Mouse (Mus musculus) R1 (cell line): ENCODE data around the gene Rabgap1l.

Experiments used
- DNase-seq: peaks from one replicate; pipeline ENCODE4 v3.0.0-alpha.2; 2018; ENCODE audit warnings: low read depth, low spot score

Rabgap1l gene

GRCm38 (mm10) chr1:160194529-160195336, 598.3 kb downstream of the Rabgap1l start, which contains the start of gene Mrps14:
Gene Mrps14, plus strand, starts transcription at chr1:160195215.
- DNase-seq: peak; percentile 99

GRCm38 (mm10) chr1:160184506-160184905, 608.5 kb downstream of the Rabgap1l start:
- no peak for DNase-seq

GRCm38 (mm10) chr1:160181216-160181615, 611.8 kb downstream of the Rabgap1l start:
- no peak for DNase-seq

- DNase-seq: no peak
Measured at GRCm38 (mm10) chr1:160176903-160177302, 616.1 kb downstream of the Rabgap1l start.
